Mouse (Mus musculus) cerebellum, adult 2 months (tissue): ENCODE measurements around the gene Ryr2. TPM values are rescaled to one million over a fixed set of nuclear protein-coding genes. Genes with fewer than 3 reads are reported as not detected.

Experiments used
- DNase-seq, 2 experiments: peaks; one replicate each; pipeline ENCODE4 v3.0.0; 2021
- H3K27ac ChIP-seq: fragments of 200-500 bp; 2 replicates; pipeline ENCODE4 v1.5.1; 2012; ENCODE audit warnings: low read length, control low read depth, inconsistent platforms; ENCODE audit not compliant: insufficient read depth
- H3K27me3 ChIP-seq: fragments of 200-500 bp; 2 replicates; pipeline ENCODE4 v1.6.1; 2012; ENCODE audit warnings: inconsistent platforms, mild to moderate bottlenecking, low read length, moderate library complexity; ENCODE audit not compliant: control insufficient read depth, insufficient read depth
- H3K4me1 ChIP-seq: fragments of 200-500 bp; 2 replicates; pipeline ENCODE4 v1.6.1; 2011; ENCODE audit warnings: low read length; ENCODE audit not compliant: control insufficient read depth, insufficient read depth
- H3K4me3 ChIP-seq: fragments of 200-500 bp; replicated peaks from 2 replicates; pipeline ENCODE3; 2011; ENCODE audit warnings: mild to moderate bottlenecking, low read depth, low read length, control low read depth; ENCODE audit not compliant: insufficient read depth
- CTCF ChIP-seq: fragments of 200-500 bp; IDR thresholded peaks from 2 replicates; pipeline ENCODE4 v1.5.1; 2011; ENCODE audit warnings: low read depth, mild to moderate bottlenecking, control low read depth, low read length, moderate library complexity, borderline replicate concordance; ENCODE audit not compliant: insufficient read depth
- POLR2A ChIP-seq: fragments of 200-500 bp; IDR thresholded peaks from 2 replicates; pipeline ENCODE4 v1.6.1; 2011; ENCODE audit warnings: low read length, control low read depth, borderline replicate concordance; ENCODE audit not compliant: insufficient read depth
- WGBS: fragments of 180-500 bp; shearing (Covaris S2); methylation state at CpG from one replicate; pipeline ENCODE4 v1.1.7; 2018; 5-methylcytosine and 5-hydroxymethylcytosine counted together
- polyA plus RNA-seq: library from polyadenylated mRNA; depleted of rRNA; stranded (reverse); fragments of >200 nt; gene quantifications from 2 replicates; pipeline ENCODE4 v1.2.3, GENCODE M21; 2012

Ryr2 gene
- polyA plus RNA-seq, 1 experiment: 59.8 TPM

DNA sequence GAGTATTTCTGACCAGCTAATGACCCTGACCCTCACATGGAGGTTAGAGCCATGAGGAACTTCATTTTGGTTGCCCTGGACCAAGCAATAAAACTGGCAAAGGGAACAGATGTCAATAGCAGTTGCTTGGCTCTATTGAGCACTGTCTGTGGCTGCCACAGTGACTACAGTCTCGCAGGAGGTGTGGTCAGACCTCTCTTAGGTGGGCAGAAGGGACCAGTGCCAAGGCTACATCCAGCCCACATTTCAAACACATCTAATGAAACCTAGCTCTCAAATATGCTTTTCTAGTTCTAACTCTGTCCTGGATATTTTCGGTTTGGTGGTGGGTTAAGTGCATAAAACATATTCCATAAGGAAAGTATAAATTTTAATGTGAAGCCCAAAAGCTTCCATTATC, 62.0 kb downstream of the Ryr2 start:
- WGBS: 67% methylated on average over 2 of the region's 2 CpGs
- no peak for DNase-seq
- TF ChIP-seq CTCF (no peak), POLR2A (no peak)
- no peaks in the 10 kb centered on the region for H3K27me3 ChIP-seq
- H3K4me1 ChIP-seq: peaks cover 36% of the 10 kb centered on the region
- no peak overlapping the region for H3K27ac ChIP-seq
- no peak overlapping the region for H3K4me3 ChIP-seq

DNA sequence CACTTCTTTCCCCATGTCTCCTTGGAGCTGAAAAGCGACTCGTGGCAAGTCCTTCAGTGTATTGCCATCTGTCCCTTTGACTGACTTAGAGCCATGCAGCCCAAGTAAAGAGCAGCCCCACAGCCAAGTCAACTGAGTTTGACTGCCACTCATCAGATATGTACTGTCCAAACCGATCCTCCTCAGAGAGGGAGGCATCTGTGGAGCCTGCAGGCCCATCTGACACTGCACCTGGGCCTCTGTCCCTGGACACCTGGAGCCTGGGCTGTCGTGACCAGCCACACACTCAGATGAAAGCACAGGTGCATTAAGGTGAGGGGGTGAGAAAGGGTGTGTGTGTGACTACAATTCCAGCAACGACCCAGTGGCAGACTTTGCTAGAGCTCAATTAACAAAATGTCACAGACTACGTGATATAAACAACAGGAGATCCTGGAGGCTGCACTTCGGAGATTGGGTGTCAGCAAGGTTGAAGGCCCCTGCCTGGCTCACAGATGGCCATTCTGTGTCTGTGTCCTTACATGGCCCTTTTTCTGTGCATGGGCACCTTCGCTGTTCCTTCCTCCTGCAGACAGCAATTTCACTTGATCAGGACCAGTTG, 63.8 kb downstream of the Ryr2 start:
- TF ChIP-seq CTCF (no peak), POLR2A (no peak)
- H3K4me1 ChIP-seq: peaks cover 36% of the 10 kb centered on the region

DNA sequence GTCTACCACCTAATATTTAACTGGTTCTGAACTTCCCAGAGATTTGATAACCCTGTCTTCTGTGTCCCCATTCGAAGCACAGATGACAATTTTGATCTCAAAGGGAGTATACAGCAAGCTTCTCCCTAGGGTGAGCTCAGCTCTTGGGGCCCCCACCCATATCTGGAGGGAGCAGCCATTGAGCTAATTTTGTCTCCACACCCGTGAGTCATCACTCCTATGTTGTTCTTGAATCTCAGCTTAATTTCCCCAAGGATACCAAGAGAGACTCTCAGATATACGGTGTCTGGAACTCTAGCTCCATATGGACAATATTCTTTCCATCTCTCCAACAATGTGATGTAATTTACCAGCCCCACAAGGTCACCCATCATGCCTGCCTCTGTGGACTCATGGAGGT, 66.8 kb downstream of the Ryr2 start:
- DNase-seq: no peak
- WGBS: 51% methylated on average over 3 of the region's 3 CpGs
- H3K27ac ChIP-seq: no peak overlapping the region
- no peak overlapping the region for H3K4me3 ChIP-seq
- H3K4me1 ChIP-seq: peaks cover 36% of the 10 kb centered on the region
- H3K27me3 ChIP-seq: no peaks in the 10 kb centered on the region
- TF ChIP-seq CTCF (no peak), POLR2A (no peak)

More for the DNA sequence above, 63.8 kb downstream of the Ryr2 start:
- H3K27me3 ChIP-seq: no peaks in the 10 kb centered on the region
- peak overlapping the region; percentile 61 for H3K27ac ChIP-seq
- H3K4me3 ChIP-seq: no peak overlapping the region
- DNase-seq: peak; percentile 81 to 87
- WGBS: 12% methylated on average over 8 of the region's 8 CpGs

DNA sequence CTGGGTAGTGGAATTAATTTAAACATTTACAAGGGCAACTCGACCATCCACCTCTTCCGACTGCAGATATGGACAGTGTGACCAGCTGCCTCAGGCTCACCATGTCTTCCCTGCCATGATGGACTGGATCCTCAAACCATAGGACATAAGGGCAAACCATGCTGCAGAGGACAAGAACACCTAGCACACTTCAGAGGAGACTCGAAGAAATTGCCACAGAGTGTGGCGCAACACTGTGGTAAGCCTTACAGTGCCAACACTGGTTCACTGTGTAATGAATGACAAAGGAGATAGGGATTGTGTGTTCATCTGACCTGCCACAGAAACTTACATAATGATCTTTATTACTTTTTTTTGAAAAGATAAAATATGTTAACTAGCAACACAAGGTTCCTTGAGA, 68.1 kb downstream of the Ryr2 start:
- WGBS: 82% methylated on average over 4 of the region's 4 CpGs
- H3K4me1 ChIP-seq: peaks cover 33% of the 10 kb centered on the region

DNA sequence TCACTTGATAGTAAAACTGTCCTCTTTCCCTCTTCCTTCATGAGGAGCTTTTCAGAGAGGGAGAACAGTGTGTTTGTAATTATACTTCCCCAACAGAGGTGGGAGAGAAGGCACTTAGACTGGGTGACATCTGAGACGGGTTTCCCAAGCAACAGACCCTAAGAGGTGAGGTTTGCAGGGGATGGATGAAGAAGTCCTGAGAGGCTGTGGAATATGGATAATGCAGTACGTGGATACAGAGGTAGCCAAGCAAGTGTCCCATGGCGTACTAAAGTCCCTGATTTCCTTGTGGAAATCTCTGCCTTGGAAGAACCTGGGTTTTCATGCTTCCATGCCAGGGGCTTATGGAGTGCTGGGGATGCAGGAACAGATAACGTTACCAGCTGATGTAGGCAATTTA, 69.5 kb downstream of the Ryr2 start:
- TF ChIP-seq CTCF (no peak), POLR2A (no peak)
- Histone ChIP-seq H3K4me3 (no peak overlapping the region), H3K4me1 (peaks cover 26% of the 10 kb centered on the region), H3K27me3 (no peaks in the 10 kb centered on the region), H3K27ac (no peak overlapping the region)
- WGBS: 83% methylated on average over 4 of the region's 4 CpGs
- DNase-seq: no peak

More for the DNA sequence above, 68.1 kb downstream of the Ryr2 start:
- DNase-seq: no peak
- Histone ChIP-seq H3K27me3 (no peaks in the 10 kb centered on the region), H3K27ac (no peak overlapping the region), H3K4me3 (no peak overlapping the region)
- TF ChIP-seq CTCF: no peak

DNA sequence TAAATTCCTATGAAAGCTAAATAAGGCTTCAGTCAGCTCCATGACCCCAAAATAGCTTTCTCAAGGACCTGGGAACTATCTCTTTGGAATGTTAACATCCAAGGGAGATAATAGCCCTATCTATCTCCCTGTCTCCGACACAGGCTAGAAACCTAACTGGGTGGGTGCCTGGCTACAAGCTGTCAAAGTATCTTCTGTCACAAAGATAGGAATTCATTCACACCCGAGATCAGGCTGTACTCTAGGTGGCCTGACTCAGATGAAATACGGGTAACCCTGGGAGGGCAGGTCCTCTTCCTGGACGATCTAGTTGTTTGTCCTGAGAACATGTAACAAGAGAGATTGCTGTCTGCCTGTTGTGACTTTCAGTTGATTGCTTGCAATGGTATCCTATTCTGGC, 69.9 kb downstream of the Ryr2 start:
- Histone ChIP-seq H3K4me3 (no peak overlapping the region), H3K27ac (no peak overlapping the region; the same call in 1 of the 2 replicates), H3K4me1 (peaks cover 21% of the 10 kb centered on the region), H3K27me3 (no peaks in the 10 kb centered on the region)
- no peak for TF ChIP-seq CTCF
- TF ChIP-seq POLR2A: no peak
- whole genome bisulfite sequencing: 46% methylated on average over 4 of the region's 4 CpGs
- DNase-seq: no peak

DNA sequence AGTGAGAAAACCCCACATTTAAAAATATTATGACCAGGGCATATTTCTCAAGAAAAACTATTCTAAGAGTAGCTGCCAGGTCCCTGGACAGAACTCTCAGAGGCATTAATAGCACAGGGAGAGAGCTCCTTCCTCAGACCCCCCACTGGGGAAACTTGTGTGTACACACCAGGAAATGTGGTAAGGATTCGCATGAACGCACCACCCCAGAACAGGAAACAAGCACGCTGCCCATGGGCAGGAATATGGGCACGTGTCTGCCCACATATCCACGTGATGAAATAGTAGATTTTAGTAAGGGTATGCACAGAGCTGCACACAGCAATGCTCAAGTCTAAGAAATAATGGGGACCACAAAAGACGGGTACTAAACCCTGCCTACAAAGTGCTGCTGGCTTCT, 72.8 kb downstream of the Ryr2 start:
- H3K4me3 ChIP-seq: no peak overlapping the region
- no peaks in the 10 kb centered on the region for H3K27me3 ChIP-seq
- peak overlapping the region; percentile 46; the same call in 1 of the 2 replicates for H3K27ac ChIP-seq
- H3K4me1 ChIP-seq: peaks cover 18% of the 10 kb centered on the region
- no peak for TF ChIP-seq POLR2A
- TF ChIP-seq CTCF: no peak
- DNase-seq: peak in 1 of 2 experiments; percentile 48
- WGBS: 29% methylated on average over 6 of the region's 6 CpGs

DNA sequence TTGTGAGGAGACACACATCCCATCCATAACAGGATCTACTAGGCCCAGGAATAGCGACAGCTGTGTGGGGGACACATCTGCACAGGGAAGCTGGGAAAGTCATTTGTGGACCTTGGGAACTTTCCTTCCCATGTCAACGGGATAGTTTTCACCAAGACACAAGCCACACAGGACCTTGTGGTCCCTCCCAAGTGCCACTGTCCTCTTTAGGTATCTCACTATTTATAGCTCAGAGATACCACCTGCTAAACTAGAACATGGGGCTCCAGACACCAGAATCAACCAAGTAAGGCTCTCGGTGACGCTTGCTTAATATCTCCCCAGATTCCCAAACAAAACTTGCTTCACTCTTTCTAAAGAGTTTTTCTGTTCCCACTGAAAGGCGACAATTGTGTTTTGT, 73.5 kb downstream of the Ryr2 start:
- 77% methylated on average over 5 of the region's 5 CpGs for WGBS
- TF ChIP-seq CTCF: no peak
- TF ChIP-seq POLR2A: no peak
- Histone ChIP-seq H3K27me3 (no peaks in the 10 kb centered on the region), H3K4me1 (peaks cover 18% of the 10 kb centered on the region), H3K27ac (no peak overlapping the region; the same call in 1 of the 2 replicates), H3K4me3 (no peak overlapping the region)
- DNase-seq: no peak
